Mouse (Mus musculus): ENCODE data around the gene Xrn2. TPM values are rescaled to one million over a fixed set of nuclear protein-coding genes. Genes with fewer than 3 reads are reported as not detected.

Xrn2 gene
- 100 to 1,000 TPM; 223 to 229 TPM for total RNA-seq (2023)

GRCm38 (mm10) chr2:147012623-147013184 is at the start of gene Xrn2:
Gene Xrn2 (plus strand): TSS chr2:147012996.

GRCm38 (mm10) chr2:147085072-147085870 is 72.5 kb downstream of the Xrn2 start, which contains the start of gene Nkx2-4:
Gene Nkx2-4 (minus strand): TSS chr2:147085445.

Other genes with a start within 250 kb of the Xrn2 start
- gene Kiz, start 157.1 kb upstream of the Xrn2 start, total RNA-seq (2023) = 10 to 100 TPM; 32.2 to 32.3 TPM
- not detected for gene Nkx2-4, start 72.4 kb downstream of the Xrn2 start, total RNA-seq (2023)
- not detected for gene Nkx2-2, start 181.2 kb downstream of the Xrn2 start, total RNA-seq (2023)

Measured in T-cell, adult 66 days (primary cell).